Mouse (Mus musculus) heart, embryonic 16.5 days (tissue): ENCODE measurements around the gene Nlk. TPM values are rescaled to one million over a fixed set of nuclear protein-coding genes. Genes with fewer than 3 reads are reported as not detected.
A peak's percentile ranks its signal among the peaks of the same experiment; 100 is the strongest.

ENCODE experiments used
- ATAC-seq: fragments of 200-750 bp; cut with Nextera tagmentation; replicated peaks from 2 replicates; pipeline ENCODE4 v1.8.0; 2017; ENCODE audit warnings: moderate number of reproducible peaks; ENCODE audit not compliant: insufficient read depth, low FRiP score; ENCODE audit errors: extremely low read depth
- H3K27ac ChIP-seq: fragments of 300-500 bp; sonication (generic); 2 replicates; pipeline ENCODE4 v1.5.1; 2014; ENCODE audit warnings: mild to moderate bottlenecking, low read length, control low read depth, moderate library complexity
- H3K27me3 ChIP-seq: fragments of 300-500 bp; sonication (generic); 2 replicates; pipeline ENCODE4 v1.6.1; 2014; ENCODE audit warnings: low read length, mixed read lengths; ENCODE audit not compliant: control insufficient read depth, insufficient read depth
- H3K36me3 ChIP-seq: fragments of 300-500 bp; sonication (generic); 2 replicates; pipeline ENCODE4 v1.6.1; 2014; ENCODE audit not compliant: control insufficient read depth, insufficient read depth
- H3K4me1 ChIP-seq: fragments of 300-500 bp; sonication (generic); 2 replicates; pipeline ENCODE4 v1.6.1; 2014; ENCODE audit warnings: low read length, mixed read lengths; ENCODE audit not compliant: control insufficient read depth, insufficient read depth
- H3K4me2 ChIP-seq: fragments of 300-500 bp; sonication (generic); 2 replicates; pipeline ENCODE4 v1.6.1; 2014; ENCODE audit warnings: low read depth, mild to moderate bottlenecking, control low read depth, low read length
- H3K4me3 ChIP-seq: fragments of 300-500 bp; sonication (generic); 2 replicates; pipeline ENCODE4 v1.5.1; 2014; ENCODE audit warnings: mild to moderate bottlenecking, control low read depth, low read length
- H3K9ac ChIP-seq: fragments of 300-500 bp; sonication (generic); 2 replicates; pipeline ENCODE4 v1.6.1; 2014; ENCODE audit warnings: low read length, control low read depth
- H3K9me3 ChIP-seq: fragments of 300-500 bp; sonication (generic); replicated peaks from 2 replicates; pipeline ENCODE4 v1.6.1; 2016; ENCODE audit warnings: low read length; ENCODE audit not compliant: control insufficient read depth
- WGBS: fragments of 180-500 bp; shearing (Covaris S2); extraction: QIAGEN DNeasy Blood & Tissue Kit; methylation state at CpG from one replicate; pipeline ENCODE4 v1.1.7; 2014; 5-methylcytosine and 5-hydroxymethylcytosine counted together
- polyA plus RNA-seq: library from polyadenylated mRNA; unstranded; fragments of >200 nt; fragmentation: Nextera tagmentation; extraction: Ambion mirVana; gene quantifications from 2 replicates; pipeline ENCODE4 v1.2.1, GENCODE M21; 2015

The Nlk gene
- polyA plus RNA-seq, 1 experiment from 2014 or later: 10.8 TPM

DNA sequence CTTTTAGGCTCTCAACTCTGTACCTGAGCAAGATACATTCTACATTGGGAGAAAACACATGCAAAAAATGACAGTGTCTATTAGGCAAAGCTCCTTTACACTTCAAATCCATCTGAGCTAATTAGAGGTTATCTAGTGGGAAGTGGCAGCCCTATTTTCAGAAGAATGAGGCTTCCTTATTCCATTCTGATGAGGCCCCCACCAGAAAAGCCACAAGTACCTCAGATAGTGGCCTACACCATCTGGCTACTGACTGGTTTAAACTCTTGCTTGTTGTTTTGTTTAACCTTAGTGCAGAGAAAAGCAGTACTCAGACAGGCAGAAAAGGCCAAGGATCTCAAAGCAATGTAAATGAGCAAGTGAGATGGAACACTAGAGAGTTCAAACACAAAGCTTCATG lies 75.2 kb downstream of the Nlk start:
- Histone ChIP-seq H3K4me1 (no peaks in the 10 kb centered on the region; the same call in none of the 2 replicates), H3K4me3 (no peak overlapping the region), H3K4me2 (no peak overlapping the region), H3K27me3 (no peaks in the 10 kb centered on the region), H3K36me3 (peaks cover 5% of the 10 kb centered on the region; the same call in 1 of the 2 replicates), H3K27ac (no peak overlapping the region), H3K9ac (no peak overlapping the region), H3K9me3 (no peaks in the 10 kb centered on the region)
- no peak for ATAC-seq

DNA sequence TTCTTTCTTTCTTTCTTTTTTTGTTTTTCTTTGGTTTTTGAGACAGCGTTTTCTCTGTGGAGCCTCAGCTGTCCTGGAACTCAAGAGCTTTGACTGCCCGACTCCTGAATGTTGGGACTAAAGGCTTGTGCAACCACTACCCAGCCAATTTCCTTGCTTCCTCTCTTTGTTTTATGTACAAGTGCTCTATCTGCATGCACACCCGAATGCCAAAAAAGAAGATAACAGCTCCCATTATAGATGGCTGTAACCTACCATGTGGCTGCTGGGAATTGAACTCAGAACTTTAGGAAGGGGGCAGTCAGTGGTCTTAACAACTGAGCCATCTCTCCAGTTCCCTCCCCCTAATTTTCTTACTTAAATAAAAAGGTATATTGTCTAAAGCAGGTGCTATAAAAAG lies 77.0 kb downstream of the Nlk start:
- H3K4me2 ChIP-seq: no peak overlapping the region
- ATAC-seq: no peak
- no peak overlapping the region for H3K27ac ChIP-seq
- 0 out of 2 replicates have a peak, but pooled peaks cover 7% of the 10 kb centered on the region for H3K36me3 ChIP-seq
- H3K9ac ChIP-seq: no peak overlapping the region
- no peaks in the 10 kb centered on the region for H3K27me3 ChIP-seq
- 65% methylated on average over 3 of the region's 3 CpGs for WGBS
- no peaks in the 10 kb centered on the region for H3K9me3 ChIP-seq
- H3K4me3 ChIP-seq: no peak overlapping the region
- H3K4me1 ChIP-seq: no peaks in the 10 kb centered on the region; the same call in none of the 2 replicates

DNA sequence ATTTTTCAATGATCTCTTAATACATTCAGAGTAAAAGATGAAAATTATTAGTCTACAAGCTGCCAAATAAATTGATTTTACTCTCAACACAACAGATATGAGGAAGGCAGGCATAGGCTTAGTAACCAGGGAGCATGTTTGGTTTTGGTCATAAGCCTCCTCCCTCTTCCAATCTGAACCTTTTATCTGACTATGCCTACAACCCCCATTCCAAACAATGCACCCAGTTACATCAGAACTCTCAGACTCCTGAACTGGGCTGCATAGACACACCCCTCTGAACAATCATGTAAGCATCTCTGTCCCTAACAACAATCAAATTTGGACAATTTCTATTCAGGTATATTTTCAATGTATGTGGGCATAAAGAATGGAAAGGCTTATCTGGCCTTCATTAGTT lies 85.9 kb downstream of the Nlk start:
- Histone ChIP-seq H3K9me3 (no peaks in the 10 kb centered on the region), H3K36me3 (0 out of 2 replicates have a peak, but pooled peaks cover 4% of the 10 kb centered on the region), H3K4me2 (no peak overlapping the region), H3K4me1 (peaks cover 6% of the 10 kb centered on the region), H3K9ac (no peak overlapping the region), H3K27ac (no peak overlapping the region), H3K27me3 (no peaks in the 10 kb centered on the region), H3K4me3 (no peak overlapping the region)
- ATAC-seq: no peak

DNA sequence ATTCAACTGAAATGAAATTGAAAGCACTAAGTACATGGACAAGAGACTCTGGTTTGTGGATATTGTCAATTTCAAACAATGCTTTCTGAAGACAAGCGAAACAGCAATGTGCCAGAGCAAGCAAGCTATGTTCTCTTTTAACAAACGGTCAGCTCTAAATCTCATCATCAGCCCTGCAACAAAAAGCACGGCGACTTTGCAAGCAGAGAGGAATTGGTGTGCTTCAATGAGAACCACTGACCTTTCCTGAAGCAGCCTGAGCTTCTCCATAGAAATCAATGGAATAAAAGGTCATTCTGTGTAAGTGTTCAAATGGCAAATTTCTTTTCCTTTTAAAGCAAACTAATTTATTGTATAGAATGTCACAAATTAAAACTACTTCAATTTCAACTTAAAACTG lies 87.5 kb downstream of the Nlk start:
- Histone ChIP-seq H3K4me1 (peaks cover 6% of the 10 kb centered on the region), H3K27ac (peak overlapping the region; percentile 48; the same call in 1 of the 2 replicates), H3K4me3 (no peak overlapping the region), H3K27me3 (no peaks in the 10 kb centered on the region), H3K4me2 (no peak overlapping the region), H3K9ac (no peak overlapping the region), H3K36me3 (no peaks in the 10 kb centered on the region), H3K9me3 (no peaks in the 10 kb centered on the region)
- WGBS: 66% methylated on average over 4 of the region's 4 CpGs
- no peak for ATAC-seq

DNA sequence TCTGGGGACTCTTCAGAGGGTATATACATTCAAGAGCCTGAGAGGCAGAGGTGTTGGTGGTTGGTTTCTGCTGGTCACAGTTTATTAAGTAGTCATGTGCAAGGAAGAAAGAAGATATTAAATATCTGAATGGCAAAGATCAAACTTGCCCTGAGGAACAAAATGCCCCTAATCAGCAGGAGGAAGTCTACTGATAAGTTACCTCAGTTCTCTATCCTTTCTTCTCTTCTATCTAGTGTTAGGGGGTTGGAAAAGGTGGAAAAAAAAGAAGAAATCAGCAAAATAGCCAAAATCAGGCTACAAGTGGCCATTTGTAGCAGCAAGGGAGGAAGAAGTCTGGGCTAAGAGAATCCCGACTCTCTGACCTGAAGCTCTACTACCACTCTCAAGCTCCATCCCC lies 92.3 kb downstream of the Nlk start:
- ATAC-seq: no peak
- H3K4me1 ChIP-seq: peaks cover 6% of the 10 kb centered on the region
- H3K9me3 ChIP-seq: no peaks in the 10 kb centered on the region
- WGBS: 50% methylated on average over 1 of the region's 1 CpGs
- H3K27me3 ChIP-seq: no peaks in the 10 kb centered on the region
- no peak overlapping the region for H3K4me3 ChIP-seq
- H3K27ac ChIP-seq: no peak overlapping the region
- no peak overlapping the region for H3K4me2 ChIP-seq
- H3K36me3 ChIP-seq: no peaks in the 10 kb centered on the region
- no peak overlapping the region for H3K9ac ChIP-seq

DNA sequence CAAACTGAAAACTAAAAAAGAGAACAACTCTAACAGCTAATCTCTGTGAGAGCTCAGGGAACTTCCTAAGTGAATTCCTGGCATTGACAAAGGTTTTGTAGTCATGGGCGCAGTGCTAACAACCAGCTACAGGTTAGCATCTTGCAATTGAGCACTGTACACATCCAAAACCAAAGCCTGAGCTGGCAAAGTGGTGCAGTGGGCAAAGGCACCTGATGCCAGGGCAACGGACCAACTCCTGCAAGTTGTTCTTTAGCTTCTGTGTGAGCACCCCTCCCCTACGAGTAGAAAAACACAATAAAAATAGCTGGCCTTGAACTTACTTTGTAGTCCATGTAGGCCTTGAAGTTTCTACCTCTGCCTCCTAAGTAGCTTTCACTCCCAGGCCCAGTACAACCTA lies 94.4 kb downstream of the Nlk start:
- Histone ChIP-seq H3K4me3 (no peak overlapping the region), H3K9ac (no peak overlapping the region), H3K4me2 (no peak overlapping the region), H3K27me3 (no peaks in the 10 kb centered on the region), H3K4me1 (no peaks in the 10 kb centered on the region), H3K9me3 (no peaks in the 10 kb centered on the region), H3K36me3 (no peaks in the 10 kb centered on the region), H3K27ac (no peak overlapping the region)
- no peak for ATAC-seq
- 79% methylated on average over 3 of the region's 3 CpGs for WGBS

DNA sequence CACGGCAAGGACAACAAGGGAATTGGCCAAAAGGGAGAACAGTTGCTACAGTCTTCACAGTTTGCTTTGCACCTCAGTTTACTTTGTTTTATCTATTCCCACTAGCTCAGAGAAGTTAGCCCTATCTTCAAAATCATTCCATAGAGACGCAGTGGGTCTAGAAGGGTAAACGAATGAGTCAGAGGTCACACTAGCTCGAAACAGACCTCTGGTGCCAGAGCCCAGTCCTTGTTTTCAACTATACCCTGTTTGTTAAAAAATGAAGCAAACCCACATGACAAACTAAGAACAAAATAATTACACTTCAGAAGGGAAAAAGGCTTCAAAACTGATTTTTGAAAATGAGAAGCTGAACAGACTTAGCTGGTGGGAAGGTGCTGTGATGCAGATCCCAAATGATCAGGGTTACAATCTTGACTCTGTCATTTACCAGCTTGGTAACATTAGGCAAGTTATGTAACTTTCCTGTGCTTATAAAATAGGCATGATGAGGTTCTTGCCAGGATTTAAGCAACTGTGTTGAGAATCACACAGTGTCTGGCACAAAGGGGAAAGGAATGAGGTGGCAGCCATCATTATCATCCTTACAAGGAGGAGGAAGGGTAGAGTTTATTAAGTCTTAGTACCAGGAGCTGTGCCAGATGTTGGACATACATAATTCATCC lies 96.1 kb downstream of the Nlk start:
- WGBS: 57% methylated on average over 4 of the region's 4 CpGs
- Histone ChIP-seq H3K4me1 (no peaks in the 10 kb centered on the region), H3K36me3 (no peaks in the 10 kb centered on the region), H3K9ac (no peak overlapping the region), H3K27me3 (no peaks in the 10 kb centered on the region), H3K4me2 (no peak overlapping the region), H3K27ac (no peak overlapping the region), H3K4me3 (no peak overlapping the region), H3K9me3 (no peaks in the 10 kb centered on the region)
- no peak for ATAC-seq

DNA sequence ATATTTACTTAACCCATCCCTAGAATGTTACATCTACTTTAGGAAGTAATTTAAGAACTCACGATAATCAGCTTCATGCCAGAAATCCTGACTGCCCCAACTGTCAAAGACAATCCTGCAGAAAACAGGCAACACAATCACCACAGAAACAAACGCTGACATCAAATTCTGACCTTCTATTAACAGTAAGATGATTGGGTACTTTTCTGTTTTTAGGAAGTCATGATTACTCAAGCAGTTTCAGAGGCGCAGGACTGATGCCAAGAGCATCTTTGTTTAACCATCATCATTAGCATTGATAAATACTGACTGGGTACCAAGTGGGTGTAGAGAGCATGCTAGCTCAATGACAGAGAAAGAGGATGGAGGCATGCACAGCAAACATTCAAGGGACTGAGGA lies 96.7 kb downstream of the Nlk start:
- Histone ChIP-seq H3K27me3 (no peaks in the 10 kb centered on the region), H3K4me1 (no peaks in the 10 kb centered on the region), H3K4me2 (no peak overlapping the region), H3K9me3 (no peaks in the 10 kb centered on the region), H3K27ac (no peak overlapping the region), H3K4me3 (no peak overlapping the region), H3K9ac (no peak overlapping the region), H3K36me3 (no peaks in the 10 kb centered on the region)
- no peak for ATAC-seq
- 75% methylated on average over 3 of the region's 3 CpGs for WGBS

DNA sequence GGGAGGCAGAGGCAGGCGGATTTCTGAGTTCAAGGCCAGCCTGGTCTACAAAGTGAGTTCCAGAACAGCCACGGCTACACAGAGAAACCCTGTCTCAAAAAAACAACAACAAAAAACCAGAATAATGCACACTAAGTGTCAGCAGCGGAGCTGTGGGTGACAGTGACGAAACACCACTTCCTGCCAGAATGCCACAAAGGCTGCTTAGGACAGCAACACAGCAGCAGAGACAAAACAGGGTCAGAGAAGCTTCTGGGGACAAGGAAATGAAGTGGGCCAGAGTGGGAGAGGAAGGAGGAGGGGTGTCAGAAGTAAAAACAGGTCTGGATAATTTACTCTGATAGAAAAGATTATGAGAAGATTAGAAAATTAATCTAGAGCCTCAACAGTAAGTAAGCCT lies 97.1 kb downstream of the Nlk start:
- no peaks in the 10 kb centered on the region for H3K27me3 ChIP-seq
- no peak overlapping the region for H3K4me3 ChIP-seq
- H3K4me2 ChIP-seq: no peak overlapping the region
- no peak overlapping the region for H3K27ac ChIP-seq
- H3K9ac ChIP-seq: no peak overlapping the region
- H3K4me1 ChIP-seq: peaks cover under 1% of the 10 kb centered on the region; the same call in 1 of the 2 replicates
- no peaks in the 10 kb centered on the region for H3K36me3 ChIP-seq
- no peak for ATAC-seq
- WGBS: 65% methylated on average over 4 of the region's 4 CpGs
- H3K9me3 ChIP-seq: no peaks in the 10 kb centered on the region
